Mouse (Mus musculus) midbrain, embryonic 13.5 days (tissue): ENCODE data around the gene Pfpl. TPM values are rescaled to one million over a fixed set of nuclear protein-coding genes. Genes with fewer than 3 reads are reported as not detected.

ENCODE experiments used
- ATAC-seq: fragments of 200-750 bp; cut with Nextera tagmentation; 2 replicates; pipeline ENCODE4 v1.8.0; 2017; ENCODE audit warnings: mild to moderate bottlenecking, moderate TSS enrichment, moderate library complexity
- H3K27ac ChIP-seq: fragments of 300-500 bp; sonication (generic); 2 replicates; pipeline ENCODE4 v1.5.1; 2015; ENCODE audit warnings: inconsistent platforms, mild to moderate bottlenecking, moderate library complexity
- H3K27me3 ChIP-seq: fragments of 300-500 bp; sonication (generic); 2 replicates; pipeline ENCODE4 v1.6.1; 2015; ENCODE audit warnings: mild to moderate bottlenecking, inconsistent platforms
- H3K36me3 ChIP-seq: fragments of 300-500 bp; sonication (generic); 2 replicates; pipeline ENCODE4 v1.6.1; 2015; ENCODE audit warnings: mild to moderate bottlenecking, inconsistent platforms
- H3K4me1 ChIP-seq: fragments of 300-500 bp; sonication (generic); replicated peaks from 2 replicates; pipeline ENCODE4 v1.6.1; 2015; ENCODE audit warnings: inconsistent platforms
- H3K4me2 ChIP-seq: fragments of 300-500 bp; sonication (generic); replicated peaks from 2 replicates; pipeline ENCODE4 v1.6.1; 2015; ENCODE audit warnings: moderate library complexity, mild to moderate bottlenecking, inconsistent platforms
- H3K4me3 ChIP-seq: fragments of 300-500 bp; sonication (generic); replicated peaks from 2 replicates; pipeline ENCODE4 v1.5.1; 2015; ENCODE audit warnings: mild to moderate bottlenecking, inconsistent platforms
- H3K9ac ChIP-seq: fragments of 300-500 bp; sonication (generic); replicated peaks from 2 replicates; pipeline ENCODE4 v1.6.1; 2015; ENCODE audit warnings: mild to moderate bottlenecking, inconsistent platforms
- H3K9me3 ChIP-seq: fragments of 300-500 bp; sonication (generic); 2 replicates; pipeline ENCODE4 v1.6.1; 2016; ENCODE audit warnings: mild to moderate bottlenecking, inconsistent platforms
- WGBS: fragments of 180-500 bp; shearing (Covaris S2); methylation state at CpG from one replicate; pipeline ENCODE4 v1.1.7; 2015; 5-methylcytosine and 5-hydroxymethylcytosine counted together
- polyA plus RNA-seq: library from polyadenylated mRNA; unstranded; fragments of >200 nt; fragmentation: Nextera tagmentation; extraction: Ambion mirVana; gene quantifications from 2 replicates; pipeline ENCODE4 v1.2.1, GENCODE M21; 2015

Pfpl gene
- not detected in 2 replicates for polyA plus RNA-seq

GRCm38 (mm10) chr19:12427605-12428004 is at the start of gene Pfpl:
Gene Pfpl (plus strand): TSS chr19:12427905.
- WGBS: 93% methylated on average over 6 of the region's 6 CpGs
- Histone ChIP-seq H3K4me3 (no peak within 1 kb of the TSS), H3K4me2 (no peak within 1 kb of the TSS), H3K9ac (no peak within 1 kb of the TSS), H3K27me3 (no peaks in the 10 kb centered on the region), H3K27ac (no peak within 1 kb of the TSS), H3K9me3 (no peaks in the 10 kb centered on the region), H3K4me1 (no peaks in the 10 kb centered on the region), H3K36me3 (no peaks in the 10 kb centered on the region)
- ATAC-seq: no peak

- H3K36me3 ChIP-seq: no peaks in the 10 kb centered on the region
- H3K4me1 ChIP-seq: no peaks in the 10 kb centered on the region
- no peaks in the 10 kb centered on the region for H3K9me3 ChIP-seq
- H3K27ac ChIP-seq: no peak within 1 kb of the TSS
- no peak within 1 kb of the TSS for H3K4me3 ChIP-seq
- no peak for ATAC-seq
- WGBS: 82% methylated on average over 2 of the region's 2 CpGs
- H3K9ac ChIP-seq: no peak within 1 kb of the TSS
- no peaks in the 10 kb centered on the region for H3K27me3 ChIP-seq
- no peak within 1 kb of the TSS for H3K4me2 ChIP-seq
These were observed 40.7 kb upstream of the Pfpl start, which contains the start of gene Olfr1440 for GRCm38 (mm10) chr19:12386979-12387378. Gene Olfr1440 (plus strand): TSS chr19:12387279.

GRCm38 (mm10) chr19:12413737-12414136 is 14.0 kb upstream of the Pfpl start:
- Histone ChIP-seq H3K36me3 (no peaks in the 10 kb centered on the region), H3K4me3 (no peak overlapping the region), H3K4me2 (no peak overlapping the region), H3K27ac (no peak overlapping the region), H3K27me3 (no peaks in the 10 kb centered on the region), H3K9me3 (no peaks in the 10 kb centered on the region), H3K4me1 (no peaks in the 10 kb centered on the region), H3K9ac (no peak overlapping the region)
- no peak for ATAC-seq

- no peak within 1 kb of the TSS for H3K9ac ChIP-seq
- no peaks in the 10 kb centered on the region for H3K9me3 ChIP-seq
- H3K4me2 ChIP-seq: no peak within 1 kb of the TSS
- H3K4me1 ChIP-seq: no peaks in the 10 kb centered on the region
- H3K27me3 ChIP-seq: no peaks in the 10 kb centered on the region
- H3K4me3 ChIP-seq: no peak within 1 kb of the TSS
- no peak for ATAC-seq
- no peaks in the 10 kb centered on the region for H3K36me3 ChIP-seq
- no peak within 1 kb of the TSS for H3K27ac ChIP-seq
These were observed 10.3 kb upstream of the Pfpl start, which contains the start of gene Olfr1441 for GRCm38 (mm10) chr19:12417361-12417760. Gene Olfr1441 (plus strand): TSS chr19:12417433.

- Histone ChIP-seq H3K9ac (no peak overlapping the region), H3K27ac (no peak overlapping the region), H3K36me3 (no peaks in the 10 kb centered on the region), H3K9me3 (no peaks in the 10 kb centered on the region), H3K4me3 (no peak overlapping the region), H3K4me1 (no peaks in the 10 kb centered on the region), H3K4me2 (no peak overlapping the region), H3K27me3 (no peaks in the 10 kb centered on the region)
- 89% methylated on average over 3 of the region's 3 CpGs for WGBS
- no peak for ATAC-seq
These were observed 9.4 kb upstream of the Pfpl start for GRCm38 (mm10) chr19:12418312-12418711.

- WGBS: 84% methylated on average over 6 of the region's 6 CpGs
- Histone ChIP-seq H3K4me3 (no peak overlapping the region), H3K36me3 (no peaks in the 10 kb centered on the region), H3K9ac (no peak overlapping the region), H3K27ac (no peak overlapping the region), H3K9me3 (no peaks in the 10 kb centered on the region), H3K4me2 (no peak overlapping the region), H3K27me3 (no peaks in the 10 kb centered on the region), H3K4me1 (no peaks in the 10 kb centered on the region)
- ATAC-seq: no peak
These were observed 7.2 kb upstream of the Pfpl start for GRCm38 (mm10) chr19:12420555-12420954.

GRCm38 (mm10) chr19:12421680-12422079 is 6.0 kb upstream of the Pfpl start:
- Histone ChIP-seq H3K9me3 (no peaks in the 10 kb centered on the region), H3K4me3 (no peak overlapping the region), H3K9ac (no peak overlapping the region), H3K4me2 (no peak overlapping the region), H3K27me3 (no peaks in the 10 kb centered on the region), H3K4me1 (no peaks in the 10 kb centered on the region), H3K27ac (no peak overlapping the region), H3K36me3 (no peaks in the 10 kb centered on the region)
- no peak for ATAC-seq
- 94% methylated on average over 1 of the region's 1 CpGs for WGBS

- no peaks in the 10 kb centered on the region for H3K9me3 ChIP-seq
- H3K4me3 ChIP-seq: no peak overlapping the region
- no peak overlapping the region for H3K27ac ChIP-seq
These were observed 604 bp upstream of the Pfpl start for GRCm38 (mm10) chr19:12427101-12427500.

GRCm38 (mm10) chr19:12433033-12433432 is 5.3 kb downstream of the Pfpl start:
- H3K4me3 ChIP-seq: no peak overlapping the region
- no peaks in the 10 kb centered on the region for H3K9me3 ChIP-seq
- ATAC-seq: peak; percentile 65; the same call in 1 of the 2 replicates
- H3K36me3 ChIP-seq: no peaks in the 10 kb centered on the region
- H3K27ac ChIP-seq: no peak overlapping the region
- no peak overlapping the region for H3K9ac ChIP-seq
- WGBS: 3% methylated on average over 2 of the region's 2 CpGs
- H3K27me3 ChIP-seq: no peaks in the 10 kb centered on the region
- H3K4me1 ChIP-seq: no peaks in the 10 kb centered on the region
- H3K4me2 ChIP-seq: no peak overlapping the region

More at GRCm38 (mm10) chr19:12427101-12427500, 604 bp upstream of the Pfpl start:
- Histone ChIP-seq H3K27me3 (no peaks in the 10 kb centered on the region), H3K4me1 (no peaks in the 10 kb centered on the region), H3K9ac (no peak overlapping the region), H3K4me2 (no peak overlapping the region), H3K36me3 (no peaks in the 10 kb centered on the region)
- WGBS: 97% methylated on average over 5 of the region's 5 CpGs
- ATAC-seq: no peak

- H3K27ac ChIP-seq: no peak overlapping the region
- H3K9ac ChIP-seq: no peak overlapping the region
- no peak for ATAC-seq
- 88% methylated on average over 4 of the region's 4 CpGs for WGBS
- no peak overlapping the region for H3K4me2 ChIP-seq
- no peak overlapping the region for H3K4me3 ChIP-seq
- no peaks in the 10 kb centered on the region for H3K27me3 ChIP-seq
- no peaks in the 10 kb centered on the region for H3K36me3 ChIP-seq
- no peaks in the 10 kb centered on the region for H3K4me1 ChIP-seq
- H3K9me3 ChIP-seq: no peaks in the 10 kb centered on the region
These were observed 7.3 kb downstream of the Pfpl start for GRCm38 (mm10) chr19:12435011-12435416.

- H3K27me3 ChIP-seq: no peaks in the 10 kb centered on the region
- H3K9me3 ChIP-seq: no peaks in the 10 kb centered on the region
- no peak overlapping the region for H3K27ac ChIP-seq
- H3K4me2 ChIP-seq: no peak overlapping the region
- no peak for ATAC-seq
- WGBS: 85% methylated on average over 4 of the region's 4 CpGs
- no peaks in the 10 kb centered on the region for H3K36me3 ChIP-seq
- H3K4me1 ChIP-seq: no peaks in the 10 kb centered on the region
- H3K9ac ChIP-seq: no peak overlapping the region
- H3K4me3 ChIP-seq: no peak overlapping the region
These were observed 8.2 kb downstream of the Pfpl start for GRCm38 (mm10) chr19:12435750-12436524.

GRCm38 (mm10) chr19:12439581-12439980 is 11.9 kb downstream of the Pfpl start:
- H3K9me3 ChIP-seq: no peaks in the 10 kb centered on the region
- no peaks in the 10 kb centered on the region for H3K36me3 ChIP-seq
- H3K9ac ChIP-seq: no peak overlapping the region
- no peaks in the 10 kb centered on the region for H3K4me1 ChIP-seq
- no peak overlapping the region for H3K4me3 ChIP-seq
- H3K4me2 ChIP-seq: no peak overlapping the region
- no peaks in the 10 kb centered on the region for H3K27me3 ChIP-seq
- no peak for ATAC-seq
- 59% methylated on average over 1 of the region's 1 CpGs for WGBS
- H3K27ac ChIP-seq: no peak overlapping the region
